Mouse (Mus musculus): ENCODE data around the gene Dmrtb1. TPM values are rescaled to one million over a fixed set of nuclear protein-coding genes. Genes with fewer than 3 reads are reported as not detected.

Gene Dmrtb1
- polyA plus RNA-seq, 1 experiment from 2014 or later, result not detected

GRCm38 (mm10) chr4:107706884-107707283, 22.9 kb upstream of the Dmrtb1 start:
- WGBS (ENCODE audit: insufficient replicate concordance), result 59% methylated on average over 4 of the region's 4 CpGs
- no peak for TF ChIP-seq EP300 (IDR thresholded peaks at IDR 0.05; ENCODE audit: low read depth)

GRCm38 (mm10) chr4:107704185-107704584, 20.2 kb upstream of the Dmrtb1 start:
- Histone ChIP-seq H3K27me3 (ENCODE audit: insufficient read depth, low read length) (no peaks in the 10 kb centered on the region), H3K4me1 (ENCODE audit: insufficient read depth) (no peaks in the 10 kb centered on the region), H3K27ac (ENCODE audit: low read depth) (no peak overlapping the region), H3K9me3 (ENCODE audit: low read length) (no peaks in the 10 kb centered on the region), H3K9ac (replicated peaks) (no peak overlapping the region), H3K4me3 (ENCODE audit: low read depth, low read length) (no peak overlapping the region), H3K36me3 (replicated peaks; ENCODE audit: insufficient read depth, low read length) (no peaks in the 10 kb centered on the region), H3K4me2 (ENCODE audit: low read depth, low read length) (no peak overlapping the region)
- ATAC-seq (no peak), DNase-seq (peak; percentile 53)
- WGBS (ENCODE audit: insufficient replicate concordance), result 80% methylated on average over 1 of the region's 1 CpGs
- no peak for TF ChIP-seq EP300 (IDR thresholded peaks at IDR 0.05; ENCODE audit: low read depth)
- peak; percentile 75 for TF ChIP-seq CTCF (IDR thresholded peaks at IDR 0.05; ENCODE audit: low read depth)

More at GRCm38 (mm10) chr4:107706884-107707283, 22.9 kb upstream of the Dmrtb1 start:
- Histone ChIP-seq H3K27ac (ENCODE audit: low read depth) (no peak overlapping the region), H3K4me2 (ENCODE audit: low read depth, low read length) (no peak overlapping the region), H3K9me3 (ENCODE audit: low read length) (no peaks in the 10 kb centered on the region), H3K9ac (replicated peaks) (no peak overlapping the region), H3K27me3 (ENCODE audit: insufficient read depth, low read length) (no peaks in the 10 kb centered on the region), H3K4me3 (ENCODE audit: low read depth, low read length) (no peak overlapping the region), H3K36me3 (replicated peaks; ENCODE audit: insufficient read depth, low read length) (no peaks in the 10 kb centered on the region), H3K4me1 (ENCODE audit: insufficient read depth) (no peaks in the 10 kb centered on the region)
- DNase-seq, result no peak
- ATAC-seq, result no peak

- no peaks in the 10 kb centered on the region for H3K4me1 ChIP-seq (ENCODE audit: insufficient read depth)
- no peak overlapping the region for H3K4me2 ChIP-seq (ENCODE audit: low read depth, low read length)
- no peak for TF ChIP-seq EP300 (IDR thresholded peaks at IDR 0.05; ENCODE audit: low read depth)
- no peak for TF ChIP-seq CTCF (IDR thresholded peaks at IDR 0.05; ENCODE audit: low read depth)
- H3K27me3 ChIP-seq (ENCODE audit: insufficient read depth, low read length), result no peaks in the 10 kb centered on the region
- H3K9ac ChIP-seq (replicated peaks), result no peak overlapping the region
- WGBS (ENCODE audit: insufficient replicate concordance), result 73% methylated on average over 11 of the region's 11 CpGs
- DNase-seq, result no peak
- H3K27ac ChIP-seq (ENCODE audit: low read depth), result no peak overlapping the region
- no peak for ATAC-seq
- no peaks in the 10 kb centered on the region for H3K9me3 ChIP-seq (ENCODE audit: low read length)
- H3K36me3 ChIP-seq (replicated peaks; ENCODE audit: insufficient read depth, low read length), result no peaks in the 10 kb centered on the region
- H3K4me3 ChIP-seq (ENCODE audit: low read depth, low read length), result no peak overlapping the region
Measured at GRCm38 (mm10) chr4:107701679-107702078, 17.6 kb upstream of the Dmrtb1 start.

- H3K36me3 ChIP-seq (replicated peaks; ENCODE audit: insufficient read depth, low read length), result no peaks in the 10 kb centered on the region
- 37% methylated on average over 11 of the region's 11 CpGs for WGBS (ENCODE audit: insufficient replicate concordance)
- H3K4me1 ChIP-seq (ENCODE audit: insufficient read depth), result no peaks in the 10 kb centered on the region
- H3K9ac ChIP-seq (replicated peaks), result no peak overlapping the region
- no peak overlapping the region for H3K27ac ChIP-seq (ENCODE audit: low read depth)
- no peak for ATAC-seq
- H3K27me3 ChIP-seq (ENCODE audit: insufficient read depth, low read length), result no peaks in the 10 kb centered on the region
- no peak overlapping the region for H3K4me3 ChIP-seq (ENCODE audit: low read depth, low read length)
- no peak overlapping the region for H3K4me2 ChIP-seq (ENCODE audit: low read depth, low read length)
- TF ChIP-seq EP300 (IDR thresholded peaks at IDR 0.05; ENCODE audit: low read depth) (no peak), CTCF (IDR thresholded peaks at IDR 0.05; ENCODE audit: low read depth) (peak; percentile 55)
- DNase-seq, result peak; percentile 39
- no peaks in the 10 kb centered on the region for H3K9me3 ChIP-seq (ENCODE audit: low read length)
Measured at GRCm38 (mm10) chr4:107701116-107701515, 17.1 kb upstream of the Dmrtb1 start.

GRCm38 (mm10) chr4:107699271-107699670, 15.2 kb upstream of the Dmrtb1 start:
- Histone ChIP-seq H3K4me2 (ENCODE audit: low read depth, low read length) (no peak overlapping the region), H3K27ac (ENCODE audit: low read depth) (no peak overlapping the region), H3K9ac (replicated peaks) (no peak overlapping the region), H3K4me1 (ENCODE audit: insufficient read depth) (no peaks in the 10 kb centered on the region), H3K4me3 (ENCODE audit: low read depth, low read length) (no peak overlapping the region), H3K36me3 (replicated peaks; ENCODE audit: insufficient read depth, low read length) (no peaks in the 10 kb centered on the region), H3K9me3 (ENCODE audit: low read length) (no peaks in the 10 kb centered on the region), H3K27me3 (ENCODE audit: insufficient read depth, low read length) (no peaks in the 10 kb centered on the region)
- ATAC-seq (no peak), DNase-seq (no peak)
- TF ChIP-seq CTCF (IDR thresholded peaks at IDR 0.05; ENCODE audit: low read depth) (no peak), EP300 (IDR thresholded peaks at IDR 0.05; ENCODE audit: low read depth) (no peak)
- WGBS (ENCODE audit: insufficient replicate concordance), result 82% methylated on average over 9 of the region's 9 CpGs

- H3K4me3 ChIP-seq (ENCODE audit: low read depth, low read length), result no peak overlapping the region
- H3K9me3 ChIP-seq (ENCODE audit: low read length), result no peaks in the 10 kb centered on the region
- H3K4me2 ChIP-seq (ENCODE audit: low read depth, low read length), result no peak overlapping the region
- 51% methylated on average over 5 of the region's 5 CpGs for WGBS (ENCODE audit: insufficient replicate concordance)
- H3K27me3 ChIP-seq (ENCODE audit: insufficient read depth, low read length), result no peaks in the 10 kb centered on the region
- no peak overlapping the region for H3K9ac ChIP-seq (replicated peaks)
- H3K36me3 ChIP-seq (replicated peaks; ENCODE audit: insufficient read depth, low read length), result no peaks in the 10 kb centered on the region
- DNase-seq (no peak), ATAC-seq (no peak)
- H3K27ac ChIP-seq (ENCODE audit: low read depth), result no peak overlapping the region
- TF ChIP-seq EP300 (IDR thresholded peaks at IDR 0.05; ENCODE audit: low read depth) (no peak), CTCF (IDR thresholded peaks at IDR 0.05; ENCODE audit: low read depth) (no peak)
- no peaks in the 10 kb centered on the region for H3K4me1 ChIP-seq (ENCODE audit: insufficient read depth)
Measured at GRCm38 (mm10) chr4:107693816-107694215, 9.8 kb upstream of the Dmrtb1 start.

- Histone ChIP-seq H3K4me2 (ENCODE audit: low read depth, low read length) (no peak overlapping the region), H3K4me1 (ENCODE audit: insufficient read depth) (no peaks in the 10 kb centered on the region), H3K4me3 (ENCODE audit: low read depth, low read length) (no peak overlapping the region), H3K36me3 (replicated peaks; ENCODE audit: insufficient read depth, low read length) (no peaks in the 10 kb centered on the region), H3K27ac (ENCODE audit: low read depth) (no peak overlapping the region), H3K9me3 (ENCODE audit: low read length) (no peaks in the 10 kb centered on the region), H3K27me3 (ENCODE audit: insufficient read depth, low read length) (no peaks in the 10 kb centered on the region), H3K9ac (replicated peaks) (no peak overlapping the region)
- ATAC-seq (no peak), DNase-seq (no peak)
- TF ChIP-seq EP300 (IDR thresholded peaks at IDR 0.05; ENCODE audit: low read depth) (no peak), CTCF (IDR thresholded peaks at IDR 0.05; ENCODE audit: low read depth) (no peak)
- WGBS (ENCODE audit: insufficient replicate concordance), result 22% methylated on average over 11 of the region's 11 CpGs
Measured at GRCm38 (mm10) chr4:107688213-107688612, 4.2 kb upstream of the Dmrtb1 start.

Measured in liver, postnatal 0 days (tissue).